Mouse (Mus musculus) cerebellum, adult 2 months (tissue): ENCODE measurements at regions not wholly inside any gene's neighbourhood (a gene's known extent, or its start where the extent isn't known, plus 50 kb on each side); places are given as distances from the start of the nearest gene placed in this dataset.

Experiments used
- DNase-seq, 2 experiments: peaks; one replicate each; pipeline ENCODE4 v3.0.0; 2021
- H3K27ac ChIP-seq: fragments of 200-500 bp; 2 replicates; pipeline ENCODE4 v1.5.1; 2012; ENCODE audit warnings: low read length, control low read depth, inconsistent platforms; ENCODE audit not compliant: insufficient read depth
- H3K27me3 ChIP-seq: fragments of 200-500 bp; 2 replicates; pipeline ENCODE4 v1.6.1; 2012; ENCODE audit warnings: inconsistent platforms, mild to moderate bottlenecking, low read length, moderate library complexity; ENCODE audit not compliant: control insufficient read depth, insufficient read depth
- H3K4me1 ChIP-seq: fragments of 200-500 bp; 2 replicates; pipeline ENCODE4 v1.6.1; 2011; ENCODE audit warnings: low read length; ENCODE audit not compliant: control insufficient read depth, insufficient read depth
- H3K4me3 ChIP-seq: fragments of 200-500 bp; replicated peaks from 2 replicates; pipeline ENCODE3; 2011; ENCODE audit warnings: mild to moderate bottlenecking, low read depth, low read length, control low read depth; ENCODE audit not compliant: insufficient read depth
- CTCF ChIP-seq: fragments of 200-500 bp; IDR thresholded peaks from 2 replicates; pipeline ENCODE4 v1.5.1; 2011; ENCODE audit warnings: low read depth, mild to moderate bottlenecking, control low read depth, low read length, moderate library complexity, borderline replicate concordance; ENCODE audit not compliant: insufficient read depth
- POLR2A ChIP-seq: fragments of 200-500 bp; IDR thresholded peaks from 2 replicates; pipeline ENCODE4 v1.6.1; 2011; ENCODE audit warnings: low read length, control low read depth, borderline replicate concordance; ENCODE audit not compliant: insufficient read depth
- WGBS: fragments of 180-500 bp; shearing (Covaris S2); methylation state at CpG from one replicate; pipeline ENCODE4 v1.1.7; 2018; 5-methylcytosine and 5-hydroxymethylcytosine counted together

- no peak for TF ChIP-seq POLR2A
- no peak for DNase-seq
- no peak overlapping the region for H3K4me3 ChIP-seq
Observed at GRCm38 (mm10) chr4:40400089-40400488, 71.9 kb upstream of the Tmem215 start.

GRCm38 (mm10) chr4:40390183-40390582, 81.8 kb upstream of the Tmem215 start:
- 94% methylated on average over 1 of the region's 1 CpGs for WGBS
- no peak for DNase-seq
- Histone ChIP-seq H3K4me3 (no peak overlapping the region), H3K27ac (no peak overlapping the region), H3K4me1 (no peaks in the 10 kb centered on the region), H3K27me3 (no peaks in the 10 kb centered on the region)
- TF ChIP-seq CTCF (no peak), POLR2A (no peak)

More at GRCm38 (mm10) chr4:40400089-40400488, 71.9 kb upstream of the Tmem215 start:
- Histone ChIP-seq H3K27ac (no peak overlapping the region), H3K27me3 (no peaks in the 10 kb centered on the region), H3K4me1 (no peaks in the 10 kb centered on the region)

DNA sequence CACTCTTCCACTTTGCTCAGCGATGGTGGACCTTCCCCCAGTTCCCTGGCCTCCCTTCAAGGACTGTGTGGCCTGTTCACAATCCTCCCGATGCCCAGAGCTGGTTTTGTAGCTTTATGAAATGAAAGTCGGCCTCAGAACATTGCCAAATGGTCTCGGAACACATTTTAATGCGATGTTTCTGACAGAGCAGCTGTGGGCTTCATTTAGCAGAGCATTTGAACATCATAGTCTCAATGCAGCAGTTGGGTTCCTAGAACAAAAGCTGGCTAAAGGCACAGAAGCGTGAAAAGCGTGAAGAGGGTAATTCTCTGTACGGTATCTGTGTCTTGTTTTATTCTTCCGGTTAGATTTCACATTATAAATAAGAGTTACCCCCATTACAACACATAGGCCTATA, 86.7 kb upstream of the Tmem215 start:
- TF ChIP-seq CTCF (no peak), POLR2A (no peak)
- no peaks in the 10 kb centered on the region for H3K4me1 ChIP-seq
- H3K27me3 ChIP-seq = no peaks in the 10 kb centered on the region
- DNase-seq = no peak
- H3K4me3 ChIP-seq = no peak overlapping the region
- WGBS = 40% methylated on average over 9 of the region's 9 CpGs
- H3K27ac ChIP-seq = no peak overlapping the region

- H3K27ac ChIP-seq = no peak overlapping the region
- TF ChIP-seq CTCF (no peak), POLR2A (no peak)
- no peak for DNase-seq
Observed at GRCm38 (mm10) chr4:40384704-40385103, 87.3 kb upstream of the Tmem215 start.

GRCm38 (mm10) chr4:40380309-40380708, 91.7 kb upstream of the Tmem215 start:
- DNase-seq = no peak
- no peaks in the 10 kb centered on the region for H3K27me3 ChIP-seq
- TF ChIP-seq POLR2A (no peak), CTCF (no peak)
- no peak overlapping the region for H3K27ac ChIP-seq
- H3K4me3 ChIP-seq = no peak overlapping the region
- H3K4me1 ChIP-seq = no peaks in the 10 kb centered on the region
- 78% methylated on average over 8 of the region's 8 CpGs for WGBS

More at GRCm38 (mm10) chr4:40384704-40385103, 87.3 kb upstream of the Tmem215 start:
- Histone ChIP-seq H3K4me1 (no peaks in the 10 kb centered on the region), H3K27me3 (no peaks in the 10 kb centered on the region), H3K4me3 (no peak overlapping the region)
- 85% methylated on average over 3 of the region's 3 CpGs for WGBS

- no peaks in the 10 kb centered on the region for H3K4me1 ChIP-seq
- no peak overlapping the region for H3K4me3 ChIP-seq
- H3K27me3 ChIP-seq = no peaks in the 10 kb centered on the region
- no peak overlapping the region for H3K27ac ChIP-seq
- no peak for DNase-seq
- 62% methylated on average over 9 of the region's 9 CpGs for WGBS
- TF ChIP-seq CTCF (no peak), POLR2A (no peak)
Observed at GRCm38 (mm10) chr4:40375439-40376154, 96.4 kb upstream of the Ndufb6 start.

DNA sequence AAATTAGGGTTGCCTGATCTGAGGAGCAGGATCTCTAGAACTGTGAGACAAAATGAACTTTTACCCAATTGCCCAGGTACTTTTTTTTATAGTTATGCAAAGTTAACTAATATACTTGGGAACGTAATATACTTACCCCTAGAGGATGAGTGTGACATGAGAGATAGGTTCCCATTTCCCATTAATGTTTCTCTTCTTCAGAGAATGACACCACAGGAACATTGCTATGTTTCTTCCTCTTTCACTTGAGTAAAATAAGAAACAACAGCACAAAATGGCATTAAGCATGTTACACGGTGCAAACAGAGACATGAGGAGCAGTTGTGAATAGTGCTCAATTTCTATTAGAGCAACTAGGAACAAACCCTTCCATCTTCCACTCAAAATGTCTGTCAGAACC, 95.0 kb upstream of the Ndufb6 start:
- H3K27ac ChIP-seq = no peak overlapping the region
- no peak for TF ChIP-seq POLR2A
- no peak for TF ChIP-seq CTCF
- H3K4me3 ChIP-seq = no peak overlapping the region
- no peaks in the 10 kb centered on the region for H3K27me3 ChIP-seq
- H3K4me1 ChIP-seq = no peaks in the 10 kb centered on the region
- no peak for DNase-seq
- WGBS = 91% methylated on average over 2 of the region's 2 CpGs

- Histone ChIP-seq H3K27ac (no peak overlapping the region), H3K4me1 (no peaks in the 10 kb centered on the region), H3K27me3 (no peaks in the 10 kb centered on the region), H3K4me3 (no peak overlapping the region)
- 79% methylated on average over 3 of the region's 3 CpGs for WGBS
- no peak for TF ChIP-seq CTCF
- no peak for TF ChIP-seq POLR2A
- DNase-seq = no peak
Observed at GRCm38 (mm10) chr4:40364329-40364728, 85.1 kb upstream of the Ndufb6 start.
